Mouse (Mus musculus) cerebellum, adult 8-10 months (tissue): ENCODE results near the gene Gm21312.
"Not testable (repeated sequence)": the region's sequence is repeated elsewhere in the genome, so short reads cannot be mapped to it uniquely, and the experiment has no call there.

Experiments
- DNase-seq: peaks from one replicate; pipeline ENCODE4 v3.0.0; 2022

Gm21312 gene

DNA sequence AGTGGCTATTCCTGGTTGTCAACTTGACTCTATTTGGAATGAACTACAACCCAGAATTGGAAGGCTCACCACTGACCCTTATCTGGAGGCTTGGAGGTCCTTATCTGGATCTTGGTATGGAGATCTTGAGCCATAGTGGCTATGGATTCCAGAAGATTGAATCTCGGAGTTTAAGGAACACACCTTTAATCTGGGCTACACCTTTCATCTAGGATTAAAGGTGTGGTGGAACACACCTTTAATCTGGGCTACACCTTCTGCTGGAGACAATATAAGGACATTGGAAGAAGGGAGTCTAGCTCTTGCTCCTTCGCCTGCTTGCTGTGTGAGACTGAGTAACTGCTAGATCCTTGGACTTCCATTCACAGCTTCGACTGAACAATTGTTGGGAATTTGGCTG lies at the start of gene Gm21312:
Gm21312 (plus strand) TSS at position 301 of the 400 bp plus-strand sequence.
- DNase-seq = not testable (repeated sequence)

DNA sequence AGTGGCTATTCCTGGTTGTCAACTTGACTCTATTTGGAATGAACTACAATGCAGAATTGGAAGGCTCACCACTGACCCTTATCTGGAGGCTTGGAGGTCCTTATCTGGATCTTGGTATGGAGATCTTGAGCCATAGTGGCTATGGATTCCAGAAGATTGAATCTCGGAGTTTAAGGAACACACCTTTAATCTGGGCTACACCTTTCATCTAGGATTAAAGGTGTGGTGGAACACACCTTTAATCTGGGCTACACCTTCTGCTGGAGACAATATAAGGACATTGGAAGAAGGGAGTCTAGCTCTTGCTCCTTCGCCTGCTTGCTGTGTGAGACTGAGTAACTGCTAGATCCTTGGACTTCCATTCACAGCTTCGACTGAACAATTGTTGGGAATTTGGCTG lies 34.1 kb upstream of the Gm21312 start, which contains the start of gene Gm21293:
Gm21293 (plus strand) TSS at position 301 of the 400 bp plus-strand sequence.
- not testable (repeated sequence) for DNase-seq

DNA sequence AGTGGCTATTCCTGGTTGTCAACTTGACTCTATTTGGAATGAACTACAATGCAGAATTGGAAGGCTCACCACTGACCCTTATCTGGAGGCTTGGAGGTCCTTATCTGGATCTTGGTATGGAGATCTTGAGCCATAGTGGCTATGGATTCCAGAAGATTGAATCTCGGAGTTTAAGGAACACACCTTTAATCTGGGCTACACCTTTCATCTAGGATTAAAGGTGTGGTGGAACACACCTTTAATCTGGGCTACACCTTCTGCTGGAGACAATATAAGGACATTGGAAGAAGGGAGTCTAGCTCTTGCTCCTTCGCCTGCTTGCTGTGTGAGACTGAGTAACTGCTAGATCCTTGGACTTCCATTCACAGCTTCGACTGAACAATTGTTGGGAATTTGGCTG lies 25.6 kb upstream of the Gm21312 start, which contains the start of gene Gm6763:
Gm6763 (plus strand) TSS at position 301 of the 400 bp plus-strand sequence.
- DNase-seq = not testable (repeated sequence)

DNA sequence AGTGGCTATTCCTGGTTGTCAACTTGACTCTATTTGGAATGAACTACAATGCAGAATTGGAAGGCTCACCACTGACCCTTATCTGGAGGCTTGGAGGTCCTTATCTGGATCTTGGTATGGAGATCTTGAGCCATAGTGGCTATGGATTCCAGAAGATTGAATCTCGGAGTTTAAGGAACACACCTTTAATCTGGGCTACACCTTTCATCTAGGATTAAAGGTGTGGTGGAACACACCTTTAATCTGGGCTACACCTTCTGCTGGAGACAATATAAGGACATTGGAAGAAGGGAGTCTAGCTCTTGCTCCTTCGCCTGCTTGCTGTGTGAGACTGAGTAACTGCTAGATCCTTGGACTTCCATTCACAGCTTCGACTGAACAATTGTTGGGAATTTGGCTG lies 17.1 kb upstream of the Gm21312 start, which contains the start of gene Gm8764:
Gm8764 (plus strand) TSS at position 301 of the 400 bp plus-strand sequence.
- not testable (repeated sequence) for DNase-seq

DNA sequence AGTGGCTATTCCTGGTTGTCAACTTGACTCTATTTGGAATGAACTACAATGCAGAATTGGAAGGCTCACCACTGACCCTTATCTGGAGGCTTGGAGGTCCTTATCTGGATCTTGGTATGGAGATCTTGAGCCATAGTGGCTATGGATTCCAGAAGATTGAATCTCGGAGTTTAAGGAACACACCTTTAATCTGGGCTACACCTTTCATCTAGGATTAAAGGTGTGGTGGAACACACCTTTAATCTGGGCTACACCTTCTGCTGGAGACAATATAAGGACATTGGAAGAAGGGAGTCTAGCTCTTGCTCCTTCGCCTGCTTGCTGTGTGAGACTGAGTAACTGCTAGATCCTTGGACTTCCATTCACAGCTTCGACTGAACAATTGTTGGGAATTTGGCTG lies 8.6 kb upstream of the Gm21312 start, which contains the start of gene Gm21304:
Gm21304 (plus strand) TSS at position 301 of the 400 bp plus-strand sequence.
- not testable (repeated sequence) for DNase-seq

DNA sequence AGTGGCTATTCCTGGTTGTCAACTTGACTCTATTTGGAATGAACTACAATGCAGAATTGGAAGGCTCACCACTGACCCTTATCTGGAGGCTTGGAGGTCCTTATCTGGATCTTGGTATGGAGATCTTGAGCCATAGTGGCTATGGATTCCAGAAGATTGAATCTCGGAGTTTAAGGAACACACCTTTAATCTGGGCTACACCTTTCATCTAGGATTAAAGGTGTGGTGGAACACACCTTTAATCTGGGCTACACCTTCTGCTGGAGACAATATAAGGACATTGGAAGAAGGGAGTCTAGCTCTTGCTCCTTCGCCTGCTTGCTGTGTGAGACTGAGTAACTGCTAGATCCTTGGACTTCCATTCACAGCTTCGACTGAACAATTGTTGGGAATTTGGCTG lies 8.4 kb downstream of the Gm21312 start, which contains the start of gene Gm20765:
Gm20765 (plus strand) TSS at position 301 of the 400 bp plus-strand sequence.
- DNase-seq = not testable (repeated sequence)

DNA sequence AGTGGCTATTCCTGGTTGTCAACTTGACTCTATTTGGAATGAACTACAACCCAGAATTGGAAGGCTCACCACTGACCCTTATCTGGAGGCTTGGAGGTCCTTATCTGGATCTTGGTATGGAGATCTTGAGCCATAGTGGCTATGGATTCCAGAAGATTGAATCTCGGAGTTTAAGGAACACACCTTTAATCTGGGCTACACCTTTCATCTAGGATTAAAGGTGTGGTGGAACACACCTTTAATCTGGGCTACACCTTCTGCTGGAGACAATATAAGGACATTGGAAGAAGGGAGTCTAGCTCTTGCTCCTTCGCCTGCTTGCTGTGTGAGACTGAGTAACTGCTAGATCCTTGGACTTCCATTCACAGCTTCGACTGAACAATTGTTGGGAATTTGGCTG lies 16.9 kb downstream of the Gm21312 start, which contains the start of gene Gm4340:
Gm4340 (plus strand) TSS at position 301 of the 400 bp plus-strand sequence.
- DNase-seq = not testable (repeated sequence)

DNA sequence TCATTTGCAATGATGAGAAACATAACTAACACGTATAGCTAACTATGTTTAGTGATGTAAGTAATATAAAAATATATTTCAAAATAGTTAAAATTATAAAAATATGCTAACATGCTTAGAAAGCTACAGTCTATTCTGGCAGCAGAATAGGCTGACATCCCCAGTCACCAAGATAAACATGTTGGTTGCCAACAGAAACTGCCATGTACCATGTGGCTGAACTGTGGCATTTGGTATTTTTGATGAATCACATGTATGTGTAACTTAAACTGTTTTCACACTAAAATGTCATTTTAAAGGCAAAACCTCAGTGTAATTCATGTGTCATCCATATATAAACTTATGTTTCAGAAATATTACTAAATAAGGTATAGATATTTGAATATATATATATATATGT lies 32.8 kb downstream of the Gm21312 start:
- no peak for DNase-seq

DNA sequence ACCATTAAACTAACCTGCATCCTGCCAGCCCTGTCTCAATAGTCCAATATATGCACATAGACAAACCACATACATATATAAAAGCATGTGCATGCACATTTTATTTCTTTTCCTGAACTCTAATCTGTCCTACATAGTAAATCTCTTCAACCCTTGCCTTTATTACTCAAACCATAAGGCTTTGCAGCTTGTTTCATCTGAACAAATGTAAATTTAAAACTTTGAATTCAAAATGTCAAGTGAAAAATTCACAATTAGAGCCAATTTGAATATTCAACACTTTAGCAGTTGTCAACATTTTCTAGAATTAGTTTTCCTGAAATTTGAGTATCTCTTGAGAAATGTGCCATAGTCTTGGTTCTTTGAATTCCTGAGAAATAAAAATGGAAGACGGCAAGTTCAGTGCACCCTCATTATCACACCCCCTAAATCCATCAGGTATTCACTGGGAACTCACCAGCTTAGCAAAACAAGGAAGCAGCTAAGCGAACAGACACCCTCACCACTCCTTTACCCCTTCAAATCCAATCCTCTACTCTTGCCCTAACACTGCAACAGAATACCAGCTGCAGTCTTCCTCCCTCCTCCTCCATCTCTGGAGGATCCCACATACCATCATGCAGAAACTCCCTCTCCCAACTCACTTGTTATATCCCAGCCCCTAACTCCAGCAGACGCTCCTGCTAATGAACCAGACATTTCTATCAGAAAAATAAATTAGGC lies 33.6 kb downstream of the Gm21312 start:
- DNase-seq = no peak

DNA sequence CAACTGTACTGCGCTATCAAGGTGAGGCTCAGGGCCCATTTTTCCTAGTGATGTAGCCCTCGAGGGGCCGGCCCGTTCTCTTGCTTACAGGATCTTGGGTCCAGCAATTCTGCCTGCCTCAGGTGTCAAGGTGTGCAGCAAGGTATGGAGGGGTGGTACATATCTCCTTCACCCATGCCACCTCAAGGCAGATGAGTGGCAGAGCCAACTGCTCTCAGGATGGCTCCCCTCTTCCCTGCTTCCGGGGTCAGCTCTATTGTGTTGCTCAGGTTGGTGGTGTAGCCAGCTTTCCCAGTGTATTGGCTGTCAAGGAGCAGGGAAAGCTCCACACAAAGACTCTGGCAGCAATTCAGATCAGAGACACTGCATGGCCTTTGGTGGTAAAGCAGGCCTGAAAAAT lies 37.7 kb downstream of the Gm21312 start:
- no peak for DNase-seq

DNA sequence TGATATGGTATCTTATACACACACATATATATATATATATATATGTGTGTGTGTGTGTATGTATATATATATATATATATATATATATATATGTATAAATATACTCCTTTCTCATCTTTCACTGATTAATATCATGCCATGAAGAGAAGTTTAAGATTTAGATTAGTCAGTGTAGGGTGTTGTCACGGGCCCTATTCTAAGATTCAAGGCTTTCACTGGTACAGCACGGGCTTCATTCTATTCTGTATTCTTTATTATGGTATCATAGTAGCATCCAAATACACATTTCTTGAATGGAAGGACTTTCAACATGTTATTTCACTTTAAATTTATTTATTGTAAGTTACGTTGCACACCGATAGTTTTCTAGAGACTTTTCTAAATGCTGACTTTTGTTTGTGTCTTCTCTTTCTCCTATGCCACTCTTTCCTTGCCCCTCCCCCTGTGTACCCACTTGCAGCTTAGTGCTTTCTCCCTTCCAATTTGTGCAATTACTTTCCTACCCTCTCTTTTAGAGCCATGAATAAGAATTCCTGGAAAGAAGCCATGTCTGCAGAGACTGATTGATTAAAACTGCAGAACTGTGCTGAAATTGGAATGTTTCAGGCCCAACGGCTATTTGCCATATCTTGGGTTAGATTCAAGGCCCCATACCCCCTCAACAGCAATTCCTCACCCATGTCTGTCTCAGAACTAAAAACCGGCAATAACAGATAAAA lies 43.6 kb downstream of the Gm21312 start:
- no peak for DNase-seq
